Mouse (Mus musculus): ENCODE measurements around the gene 2900011O08Rik. TPM values are rescaled to one million over a fixed set of nuclear protein-coding genes. Genes with fewer than 3 reads are reported as not detected.

The 2900011O08Rik gene
- polyA plus RNA-seq, 1 experiment from 2014 or later = 142 TPM

GRCm38 (mm10) chr16:14017306-14017705 lies 30.9 kb downstream of the 2900011O08Rik start:
- ATAC-seq = no peak
- no peaks in the 10 kb centered on the region for H3K4me1 ChIP-seq (ENCODE audit: control insufficient read depth, insufficient read depth, low read length)
- WGBS = 88% methylated on average over 8 of the region's 8 CpGs
- no peak for DNase-seq (ENCODE audit: low spot score)
- H3K27ac ChIP-seq (ENCODE audit: low read depth, low read length) = no peak overlapping the region
- H3K4me2 ChIP-seq (ENCODE audit: low read length) = no peak overlapping the region
- H3K4me3 ChIP-seq (ENCODE audit: low read depth, low read length) = no peak overlapping the region
- no peaks in the 10 kb centered on the region for H3K9me3 ChIP-seq (replicated peaks; ENCODE audit: control insufficient read depth, low read length)
- no peak overlapping the region for H3K9ac ChIP-seq (ENCODE audit: low read length)
- no peaks in the 10 kb centered on the region for H3K36me3 ChIP-seq (ENCODE audit: control insufficient read depth, insufficient read depth, low read length)
- no peaks in the 10 kb centered on the region for H3K27me3 ChIP-seq (replicated peaks; ENCODE audit: control insufficient read depth, insufficient read depth, low read length)

DNA sequence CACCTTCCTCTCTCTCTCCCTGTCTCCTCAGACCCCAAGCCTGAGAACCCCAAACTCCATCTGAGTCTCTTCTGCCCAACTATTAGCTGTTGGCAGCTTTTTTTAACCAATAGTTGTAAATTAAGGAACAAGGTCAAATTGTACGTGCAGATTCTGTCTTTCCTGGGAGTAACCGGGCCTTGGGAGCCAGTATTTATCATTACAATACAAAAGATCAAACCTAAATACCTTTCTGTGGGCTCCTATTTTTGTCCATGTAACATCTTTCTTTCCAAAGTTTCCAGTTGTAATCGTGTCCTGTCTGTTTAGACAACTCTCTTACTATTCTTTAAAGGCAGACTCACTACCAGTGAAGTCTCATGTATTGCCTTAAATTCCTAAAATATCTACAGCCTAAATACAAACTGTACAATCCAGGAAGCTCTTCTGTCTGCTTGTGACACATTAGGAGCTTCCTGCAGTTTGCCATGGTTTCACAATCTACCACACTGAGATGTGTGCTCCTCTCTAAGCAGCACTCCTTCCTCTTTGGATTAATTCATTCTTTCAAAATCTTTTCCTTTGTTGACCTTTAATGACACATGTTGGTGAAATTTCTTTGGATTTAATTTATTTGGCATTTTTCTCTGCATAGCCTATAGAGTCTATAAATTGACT lies 34.9 kb downstream of the 2900011O08Rik start:
- Histone ChIP-seq H3K36me3 (ENCODE audit: control insufficient read depth, insufficient read depth, low read length) (no peaks in the 10 kb centered on the region), H3K4me3 (ENCODE audit: low read depth, low read length) (no peak overlapping the region), H3K9me3 (replicated peaks; ENCODE audit: control insufficient read depth, low read length) (no peaks in the 10 kb centered on the region), H3K4me2 (ENCODE audit: low read length) (no peak overlapping the region), H3K27ac (ENCODE audit: low read depth, low read length) (no peak overlapping the region), H3K27me3 (replicated peaks; ENCODE audit: control insufficient read depth, insufficient read depth, low read length) (no peaks in the 10 kb centered on the region), H3K9ac (ENCODE audit: low read length) (no peak overlapping the region), H3K4me1 (ENCODE audit: control insufficient read depth, insufficient read depth, low read length) (no peaks in the 10 kb centered on the region)
- ATAC-seq = no peak
- DNase-seq (ENCODE audit: low spot score) = no peak
- 88% methylated on average over 3 of the region's 3 CpGs for WGBS

- Histone ChIP-seq H3K9me3 (replicated peaks; ENCODE audit: control insufficient read depth, low read length) (no peaks in the 10 kb centered on the region), H3K27me3 (replicated peaks; ENCODE audit: control insufficient read depth, insufficient read depth, low read length) (no peaks in the 10 kb centered on the region), H3K36me3 (ENCODE audit: control insufficient read depth, insufficient read depth, low read length) (no peaks in the 10 kb centered on the region), H3K4me3 (ENCODE audit: low read depth, low read length) (no peak overlapping the region), H3K4me1 (ENCODE audit: control insufficient read depth, insufficient read depth, low read length) (no peaks in the 10 kb centered on the region), H3K27ac (ENCODE audit: low read depth, low read length) (no peak overlapping the region), H3K9ac (ENCODE audit: low read length) (no peak overlapping the region), H3K4me2 (ENCODE audit: low read length) (no peak overlapping the region)
- DNase-seq (ENCODE audit: low spot score) = no peak
- ATAC-seq = no peak
- WGBS = 22% methylated on average over 2 of the region's 2 CpGs
Measured at GRCm38 (mm10) chr16:14025091-14025990, 38.9 kb downstream of the 2900011O08Rik start.

DNA sequence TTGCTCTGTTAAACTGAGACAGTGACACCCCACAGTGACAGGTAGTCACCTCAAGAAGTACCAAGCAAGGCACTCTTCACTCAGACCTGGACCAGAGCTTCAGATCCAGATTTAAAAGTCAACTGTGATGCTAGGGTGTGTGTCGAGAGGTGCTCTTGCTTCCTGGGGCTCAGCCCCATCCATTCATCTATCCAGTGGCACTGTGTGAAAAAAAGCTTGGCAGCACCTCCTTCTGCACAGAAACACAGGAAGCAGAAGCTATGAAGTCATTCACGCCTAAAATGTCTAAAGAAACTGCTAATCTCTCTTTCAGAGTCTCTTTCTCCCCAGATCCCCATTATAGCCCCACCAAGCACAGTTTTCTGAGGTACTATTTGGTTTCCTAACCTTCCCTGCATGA lies 42.7 kb downstream of the 2900011O08Rik start:
- Histone ChIP-seq H3K27ac (ENCODE audit: low read depth, low read length) (no peak overlapping the region), H3K4me1 (ENCODE audit: control insufficient read depth, insufficient read depth, low read length) (no peaks in the 10 kb centered on the region), H3K4me2 (ENCODE audit: low read length) (no peak overlapping the region), H3K27me3 (replicated peaks; ENCODE audit: control insufficient read depth, insufficient read depth, low read length) (no peaks in the 10 kb centered on the region), H3K9me3 (replicated peaks; ENCODE audit: control insufficient read depth, low read length) (no peaks in the 10 kb centered on the region), H3K9ac (ENCODE audit: low read length) (no peak overlapping the region), H3K36me3 (ENCODE audit: control insufficient read depth, insufficient read depth, low read length) (0 out of 2 replicates have a peak, but pooled peaks cover 2% of the 10 kb centered on the region), H3K4me3 (ENCODE audit: low read depth, low read length) (no peak overlapping the region)
- DNase-seq (ENCODE audit: low spot score) = no peak
- ATAC-seq = no peak
- WGBS = 44% methylated on average over 2 of the region's 2 CpGs

DNA sequence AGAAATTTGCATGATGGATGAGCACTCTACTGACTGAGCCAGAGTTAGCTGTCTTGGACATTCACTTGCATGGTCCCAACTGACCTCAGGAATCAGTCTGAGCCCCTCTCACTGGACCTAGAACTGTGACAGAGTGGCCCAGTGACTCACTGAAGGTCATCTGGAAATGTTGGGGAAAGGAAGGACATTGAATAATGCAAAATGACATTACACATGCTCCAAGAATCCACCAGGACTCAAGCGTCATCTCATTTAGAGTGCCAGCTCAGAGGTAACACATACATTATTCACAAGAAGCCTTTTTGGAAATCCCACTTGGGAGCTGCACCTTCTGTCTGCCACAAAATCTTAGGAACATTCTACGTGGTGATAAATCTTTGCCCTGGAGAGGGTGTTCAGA lies 43.4 kb downstream of the 2900011O08Rik start:
- 66% methylated on average over 2 of the region's 2 CpGs for WGBS
- ATAC-seq = no peak
- H3K27ac ChIP-seq (ENCODE audit: low read depth, low read length) = no peak overlapping the region
- no peak overlapping the region for H3K4me2 ChIP-seq (ENCODE audit: low read length)
- H3K9me3 ChIP-seq (replicated peaks; ENCODE audit: control insufficient read depth, low read length) = no peaks in the 10 kb centered on the region
- H3K4me3 ChIP-seq (ENCODE audit: low read depth, low read length) = no peak overlapping the region
- H3K36me3 ChIP-seq (ENCODE audit: control insufficient read depth, insufficient read depth, low read length) = 0 out of 2 replicates have a peak, but pooled peaks cover 2% of the 10 kb centered on the region
- H3K4me1 ChIP-seq (ENCODE audit: control insufficient read depth, insufficient read depth, low read length) = no peaks in the 10 kb centered on the region
- H3K27me3 ChIP-seq (replicated peaks; ENCODE audit: control insufficient read depth, insufficient read depth, low read length) = no peaks in the 10 kb centered on the region
- no peak overlapping the region for H3K9ac ChIP-seq (ENCODE audit: low read length)
- DNase-seq (ENCODE audit: low spot score) = no peak

DNA sequence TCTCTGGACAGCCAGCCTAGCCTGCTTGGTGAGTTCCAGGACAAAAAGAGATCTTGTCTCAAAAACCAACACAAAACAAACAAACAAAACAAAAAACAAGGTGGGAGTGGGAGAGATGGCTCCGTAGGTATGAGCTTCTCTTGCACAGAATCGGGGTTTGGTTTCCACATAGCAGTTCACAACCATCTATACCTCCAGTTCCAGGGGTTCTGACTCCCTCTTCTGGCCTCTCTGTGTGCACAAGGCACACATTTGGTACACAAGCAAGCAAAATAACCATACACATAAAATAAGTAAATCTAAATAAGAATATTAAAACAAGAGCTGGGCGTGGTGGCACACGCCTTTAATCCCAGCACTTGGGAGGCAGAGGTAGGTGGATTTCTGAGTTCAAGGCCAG lies 44.2 kb downstream of the 2900011O08Rik start:
- no peaks in the 10 kb centered on the region for H3K9me3 ChIP-seq (replicated peaks; ENCODE audit: control insufficient read depth, low read length)
- H3K4me2 ChIP-seq (ENCODE audit: low read length) = no peak overlapping the region
- no peak overlapping the region for H3K27ac ChIP-seq (ENCODE audit: low read depth, low read length)
- no peak overlapping the region for H3K4me3 ChIP-seq (ENCODE audit: low read depth, low read length)
- H3K27me3 ChIP-seq (replicated peaks; ENCODE audit: control insufficient read depth, insufficient read depth, low read length) = no peaks in the 10 kb centered on the region
- no peak overlapping the region for H3K9ac ChIP-seq (ENCODE audit: low read length)
- WGBS = 91% methylated on average over 4 of the region's 4 CpGs
- no peak for ATAC-seq
- DNase-seq (ENCODE audit: low spot score) = no peak
- H3K4me1 ChIP-seq (ENCODE audit: control insufficient read depth, insufficient read depth, low read length) = no peaks in the 10 kb centered on the region
- 0 out of 2 replicates have a peak, but pooled peaks cover 2% of the 10 kb centered on the region for H3K36me3 ChIP-seq (ENCODE audit: control insufficient read depth, insufficient read depth, low read length)

DNA sequence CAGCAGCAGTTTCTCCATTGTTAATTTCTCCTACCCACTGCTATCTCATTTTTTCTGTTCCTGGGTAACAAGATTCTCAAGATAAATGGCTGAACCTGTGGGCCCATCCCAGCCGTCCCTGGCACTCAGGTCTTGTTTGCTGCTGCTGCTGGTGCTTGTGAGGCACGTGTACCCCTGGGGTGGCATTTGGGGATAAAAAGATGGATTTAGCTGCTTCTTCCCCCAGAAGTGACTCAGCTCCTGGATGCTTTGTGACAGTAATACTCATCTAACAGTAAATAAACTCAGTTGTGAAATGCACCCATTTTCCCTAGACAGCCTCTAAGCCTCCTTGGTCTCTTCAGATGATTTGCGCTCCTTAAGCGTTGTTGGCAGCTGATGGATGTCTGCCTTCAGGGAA lies 46.7 kb downstream of the 2900011O08Rik start:
- no peak for ATAC-seq
- no peak overlapping the region for H3K4me2 ChIP-seq (ENCODE audit: low read length)
- 0 out of 2 replicates have a peak, but pooled peaks cover 2% of the 10 kb centered on the region for H3K36me3 ChIP-seq (ENCODE audit: control insufficient read depth, insufficient read depth, low read length)
- no peak overlapping the region for H3K27ac ChIP-seq (ENCODE audit: low read depth, low read length)
- H3K4me3 ChIP-seq (ENCODE audit: low read depth, low read length) = no peak overlapping the region
- no peaks in the 10 kb centered on the region for H3K27me3 ChIP-seq (replicated peaks; ENCODE audit: control insufficient read depth, insufficient read depth, low read length)
- 84% methylated on average over 4 of the region's 4 CpGs for WGBS
- no peaks in the 10 kb centered on the region for H3K4me1 ChIP-seq (ENCODE audit: control insufficient read depth, insufficient read depth, low read length)
- no peak for DNase-seq (ENCODE audit: low spot score)
- no peak overlapping the region for H3K9ac ChIP-seq (ENCODE audit: low read length)
- H3K9me3 ChIP-seq (replicated peaks; ENCODE audit: control insufficient read depth, low read length) = no peaks in the 10 kb centered on the region

- H3K4me2 ChIP-seq (ENCODE audit: low read length) = no peak overlapping the region
- 95% methylated on average over 2 of the region's 2 CpGs for WGBS
- H3K4me3 ChIP-seq (ENCODE audit: low read depth, low read length) = no peak overlapping the region
Measured at GRCm38 (mm10) chr16:14042421-14042820, 56.0 kb downstream of the 2900011O08Rik start.

GRCm38 (mm10) chr16:14044695-14045094 lies 58.3 kb downstream of the 2900011O08Rik start:
- Histone ChIP-seq H3K4me1 (ENCODE audit: control insufficient read depth, insufficient read depth, low read length) (no peaks in the 10 kb centered on the region), H3K9me3 (replicated peaks; ENCODE audit: control insufficient read depth, low read length) (no peaks in the 10 kb centered on the region), H3K4me3 (ENCODE audit: low read depth, low read length) (no peak overlapping the region), H3K27ac (ENCODE audit: low read depth, low read length) (no peak overlapping the region), H3K27me3 (replicated peaks; ENCODE audit: control insufficient read depth, insufficient read depth, low read length) (no peaks in the 10 kb centered on the region), H3K36me3 (ENCODE audit: control insufficient read depth, insufficient read depth, low read length) (no peaks in the 10 kb centered on the region), H3K9ac (ENCODE audit: low read length) (no peak overlapping the region), H3K4me2 (ENCODE audit: low read length) (no peak overlapping the region)
- ATAC-seq (no peak), DNase-seq (ENCODE audit: low spot score) (no peak)
- WGBS = 78% methylated on average over 8 of the region's 8 CpGs

More at GRCm38 (mm10) chr16:14042421-14042820, 56.0 kb downstream of the 2900011O08Rik start:
- Histone ChIP-seq H3K27ac (ENCODE audit: low read depth, low read length) (no peak overlapping the region), H3K9me3 (replicated peaks; ENCODE audit: control insufficient read depth, low read length) (no peaks in the 10 kb centered on the region), H3K27me3 (replicated peaks; ENCODE audit: control insufficient read depth, insufficient read depth, low read length) (no peaks in the 10 kb centered on the region), H3K4me1 (ENCODE audit: control insufficient read depth, insufficient read depth, low read length) (no peaks in the 10 kb centered on the region), H3K9ac (ENCODE audit: low read length) (no peak overlapping the region), H3K36me3 (ENCODE audit: control insufficient read depth, insufficient read depth, low read length) (no peaks in the 10 kb centered on the region)
- DNase-seq (ENCODE audit: low spot score) (no peak), ATAC-seq (no peak)
